Mouse (Mus musculus): ENCODE data around the gene Mblac1. TPM values are rescaled to one million over a fixed set of nuclear protein-coding genes. Genes with fewer than 3 reads are reported as not detected.

The Mblac1 gene
- 1.1 to 1.7 TPM (median 1.6 TPM) in 3 of 4 replicates, not detected in the other for total RNA-seq (2023; ENCODE audit: inconsistent age)

GRCm38 (mm10) chr5:138193771-138194727 lies at the start of gene Mblac1:
TSS of gene Mblac1 (plus strand) at chr5:138194314.

GRCm38 (mm10) chr5:138155443-138155976 lies 38.6 kb upstream of the Mblac1 start, which contains the start of gene Zfp113:
TSS of gene Zfp113 (minus strand) at chr5:138155744.

GRCm38 (mm10) chr5:138160842-138161665 lies 33.1 kb upstream of the Mblac1 start, which contains the start of gene Cops6:
TSS of gene Cops6 (plus strand) at chr5:138161071.

GRCm38 (mm10) chr5:138171695-138172491 lies 22.2 kb upstream of the Mblac1 start, which contains the start of the genes Ap4m1 and Mcm7:
TSS of gene Ap4m1 (plus strand) at chr5:138172002.
TSS of gene Mcm7 (minus strand) at chr5:138172422.

GRCm38 (mm10) chr5:138186950-138187638 lies 7.0 kb upstream of the Mblac1 start, which contains the start of the genes Taf6 and Cnpy4:
TSS of gene Taf6 (minus strand) at chr5:138187451.
TSS of gene Cnpy4 (plus strand) at chr5:138187485.

GRCm38 (mm10) chr5:138225700-138226099 lies 31.6 kb downstream of the Mblac1 start, which contains the start of gene Nxpe5:
TSS of gene Nxpe5 (plus strand) at chr5:138225898.

Other genes starting within 250 kb of the Mblac1 start
- gene Gjc3, start 231.2 kb upstream of the Mblac1 start, total RNA-seq (2023; ENCODE audit: inconsistent age), result not detected in 4 replicates
- not detected in 4 replicates for gene Azgp1, start 212.8 kb upstream of the Mblac1 start, total RNA-seq (2023; ENCODE audit: inconsistent age)
- not detected in 4 replicates for gene Smok3a, start 173.1 kb upstream of the Mblac1 start, total RNA-seq (2023; ENCODE audit: inconsistent age)
- gene Smok3b, start 172.9 kb upstream of the Mblac1 start, total RNA-seq (2023; ENCODE audit: inconsistent age), result not detected in 4 replicates
- gene Smok3c, start 141.1 kb upstream of the Mblac1 start, total RNA-seq (2023; ENCODE audit: inconsistent age), result not detected in 4 replicates
- gene Zkscan1, start 109.2 kb upstream of the Mblac1 start, total RNA-seq (2023; ENCODE audit: inconsistent age), result 15.6 to 18.0 TPM (median 17.9 TPM) in 4 replicates
- gene Zscan21, start 77.4 kb upstream of the Mblac1 start, total RNA-seq (2023; ENCODE audit: inconsistent age), result 8.6 to 10.5 TPM (median 9.9 TPM) in 4 replicates
- gene Zfp113, start 38.6 kb upstream of the Mblac1 start, total RNA-seq (2023; ENCODE audit: inconsistent age), result 8.8 to 11.8 TPM (median 10.7 TPM) in 4 replicates
- 50.0 to 62.1 TPM (median 51.4 TPM) in 4 replicates for gene Cops6, start 33.2 kb upstream of the Mblac1 start, total RNA-seq (2023; ENCODE audit: inconsistent age)
- gene Ap4m1, start 22.3 kb upstream of the Mblac1 start, total RNA-seq (2023; ENCODE audit: inconsistent age), result 34.6 to 44.5 TPM (median 37.7 TPM) in 4 replicates
- gene Mcm7, start 21.9 kb upstream of the Mblac1 start, total RNA-seq (2023; ENCODE audit: inconsistent age), result 55.9 to 62.7 TPM (median 57.4 TPM) in 4 replicates
- 31.7 to 37.3 TPM (median 32.3 TPM) in 4 replicates for gene Taf6, start 6.9 kb upstream of the Mblac1 start, total RNA-seq (2023; ENCODE audit: inconsistent age)
- 13.7 to 21.1 TPM (median 17.0 TPM) in 4 replicates for gene Cnpy4, start 6.8 kb upstream of the Mblac1 start, total RNA-seq (2023; ENCODE audit: inconsistent age)
- gene Nxpe5, start 31.6 kb downstream of the Mblac1 start, total RNA-seq (2023; ENCODE audit: inconsistent age), result not detected in 4 replicates
- 31.8 to 44.5 TPM (median 38.9 TPM) in 4 replicates for gene Lamtor4, start 61.2 kb downstream of the Mblac1 start, total RNA-seq (2023; ENCODE audit: inconsistent age)
- 54.8 to 62.4 TPM (median 56.6 TPM) in 4 replicates for gene BC037034, start 69.7 kb downstream of the Mblac1 start, total RNA-seq (2023; ENCODE audit: inconsistent age)
- not detected in 4 replicates for gene Gal3st4, start 78.5 kb downstream of the Mblac1 start, total RNA-seq (2023; ENCODE audit: inconsistent age)
- not detected in 4 replicates for gene Gm43720, start 85.6 kb downstream of the Mblac1 start, total RNA-seq (2023; ENCODE audit: inconsistent age)
- 1.5 to 2.6 TPM (median 2.2 TPM) in 4 replicates for gene Gpc2, start 85.7 kb downstream of the Mblac1 start, total RNA-seq (2023; ENCODE audit: inconsistent age)
- gene Stag3, start 85.9 kb downstream of the Mblac1 start, total RNA-seq (2023; ENCODE audit: inconsistent age), result 0.74 TPM in 1 of 4 replicates, not detected in the others
- gene Pvrig, start 147.6 kb downstream of the Mblac1 start, total RNA-seq (2023; ENCODE audit: inconsistent age), result 0.48 TPM in 2 of 4 replicates, not detected in the others
- 17.5 to 22.0 TPM (median 19.2 TPM) in 4 replicates for gene Zfp157, start 247.2 kb downstream of the Mblac1 start, total RNA-seq (2023; ENCODE audit: inconsistent age)